Mouse (Mus musculus) mouse embryonic stem cell (cell line): ENCODE results near the gene Patl1.
"Not testable (repeated sequence)": the region's sequence is repeated elsewhere in the genome, so short reads cannot be mapped to it uniquely, and the experiment has no call there.

ENCODE experiments used
- in situ Hi-C, 2 experiments: fragments of 300-500 bp; cut with MboI; formaldehyde crosslinking; loops; 1 replicate in 1 of 2; 3 replicates in 1 of 2; pipeline ENCODE4 v1.14.3; 2019 to 2020; ENCODE audit warnings: low sequenced_read_pairs in 2 of 2, low pct_unique_long_range_greater_than_20kb in 1 of 2, mixed read lengths in 1 of 2; ENCODE audit not compliant: unreplicated experiment in 1 of 2

Gene Patl1

DNA sequence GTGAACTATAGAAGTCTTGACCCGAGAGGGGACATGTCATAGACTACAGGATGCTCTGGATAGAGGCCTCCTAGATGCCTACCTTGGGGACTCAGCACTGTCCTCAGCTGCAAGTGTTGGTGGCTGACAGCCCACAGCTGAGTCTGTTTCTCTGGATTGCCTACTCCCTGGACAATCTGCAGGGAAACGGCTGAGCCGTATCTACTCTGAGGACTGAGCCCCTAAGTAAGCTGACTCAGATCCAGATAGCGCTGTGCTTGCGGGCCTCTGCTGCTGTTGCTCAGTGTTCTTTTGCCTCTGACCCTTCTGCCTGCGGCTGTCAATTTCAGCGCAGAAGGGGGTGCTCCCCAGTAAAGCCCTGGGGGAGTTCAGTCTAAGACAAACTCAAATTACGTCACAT, 45.6 kb downstream of the Patl1 start:
- in situ Hi-C loops, result no loop called here

DNA sequence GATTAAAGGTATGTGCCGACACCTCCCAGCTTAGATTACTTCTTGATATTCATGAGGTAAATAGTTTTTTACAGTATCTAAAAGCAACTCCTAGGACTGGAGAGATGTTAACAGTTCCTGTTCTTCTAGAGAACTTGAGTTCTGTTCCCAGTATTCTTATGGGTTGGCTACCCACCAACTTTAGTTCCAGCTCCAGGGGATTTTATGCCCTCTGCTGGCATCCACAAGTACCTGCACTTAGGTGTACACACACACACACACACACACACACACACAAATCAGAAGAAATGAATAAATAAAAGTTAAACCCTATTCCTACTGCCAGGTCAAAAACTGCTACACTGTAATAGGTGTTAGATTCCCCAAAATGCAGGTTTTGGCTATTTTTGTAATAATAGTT, 52.1 kb downstream of the Patl1 start:
- in situ Hi-C loops, result no loop called here

DNA sequence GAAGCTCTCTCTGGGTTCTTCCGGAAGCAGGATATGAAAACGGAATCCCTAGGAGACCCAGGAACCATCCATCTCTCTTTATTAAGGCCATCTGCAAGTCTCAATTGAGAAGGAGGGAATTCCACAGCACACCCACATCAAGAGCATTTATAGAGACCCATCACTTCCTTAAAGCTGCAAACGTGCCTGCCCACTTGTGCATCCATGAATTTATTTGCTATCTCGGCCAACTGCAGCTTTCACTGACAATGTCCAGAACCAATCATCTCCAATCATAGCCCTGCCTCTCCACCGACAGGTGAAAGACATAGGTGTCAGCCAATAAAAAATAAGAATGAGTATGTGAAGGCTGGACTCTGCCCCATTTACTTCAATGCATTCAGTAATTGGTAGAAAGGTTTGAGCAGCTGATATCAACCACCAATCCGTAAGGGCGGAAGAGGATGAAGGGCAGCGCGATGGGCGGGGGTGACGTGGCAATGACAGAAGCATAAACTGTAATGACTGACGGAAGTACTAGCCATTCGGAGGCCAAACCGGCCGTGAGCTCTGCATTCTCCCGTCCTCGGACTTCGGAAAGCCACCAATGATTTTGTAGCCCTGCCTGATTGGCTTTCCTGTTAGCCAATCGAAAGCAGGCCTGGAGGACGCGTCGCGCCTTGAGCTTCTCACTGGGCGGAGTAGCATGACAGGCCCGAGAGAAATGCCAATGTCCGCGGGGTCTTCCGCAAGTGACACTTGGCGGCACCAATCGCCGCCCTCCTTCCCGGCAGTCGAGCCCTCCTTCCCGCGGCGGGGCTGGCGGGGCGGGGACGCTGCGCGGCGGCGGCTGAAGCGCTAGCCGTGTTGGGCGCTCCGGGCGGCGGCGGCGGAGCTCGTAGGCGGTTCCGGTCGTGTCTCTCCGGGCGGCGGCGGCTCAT, 53.1 kb downstream of the Patl1 start, which contains the start of gene Osbp:
Osbp (plus strand) TSS at position 919 of the 920 bp plus-strand sequence.
- in situ Hi-C loops, result no loop called here

DNA sequence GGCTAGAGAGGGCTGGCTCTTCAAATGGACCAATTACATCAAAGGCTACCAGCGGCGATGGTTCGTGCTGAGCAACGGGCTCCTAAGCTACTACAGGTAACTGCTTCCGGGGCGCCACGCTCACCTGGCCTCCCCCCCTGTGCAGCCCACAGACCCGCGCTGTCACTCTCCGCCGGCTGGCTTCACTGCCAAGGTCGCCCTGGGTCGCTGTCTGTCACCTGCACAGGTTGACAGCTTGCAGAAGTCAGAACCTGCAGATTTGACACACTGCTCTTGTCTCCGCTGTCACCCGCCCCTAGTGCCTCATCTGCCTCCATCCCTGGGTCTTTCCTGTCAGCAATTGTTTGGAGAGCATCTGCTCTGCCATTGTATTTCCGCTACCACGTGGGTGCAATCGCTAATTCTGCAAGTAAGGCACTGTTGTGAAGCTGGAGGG, 54.0 kb downstream of the Patl1 start:
- in situ Hi-C loops, result no loop called here

DNA sequence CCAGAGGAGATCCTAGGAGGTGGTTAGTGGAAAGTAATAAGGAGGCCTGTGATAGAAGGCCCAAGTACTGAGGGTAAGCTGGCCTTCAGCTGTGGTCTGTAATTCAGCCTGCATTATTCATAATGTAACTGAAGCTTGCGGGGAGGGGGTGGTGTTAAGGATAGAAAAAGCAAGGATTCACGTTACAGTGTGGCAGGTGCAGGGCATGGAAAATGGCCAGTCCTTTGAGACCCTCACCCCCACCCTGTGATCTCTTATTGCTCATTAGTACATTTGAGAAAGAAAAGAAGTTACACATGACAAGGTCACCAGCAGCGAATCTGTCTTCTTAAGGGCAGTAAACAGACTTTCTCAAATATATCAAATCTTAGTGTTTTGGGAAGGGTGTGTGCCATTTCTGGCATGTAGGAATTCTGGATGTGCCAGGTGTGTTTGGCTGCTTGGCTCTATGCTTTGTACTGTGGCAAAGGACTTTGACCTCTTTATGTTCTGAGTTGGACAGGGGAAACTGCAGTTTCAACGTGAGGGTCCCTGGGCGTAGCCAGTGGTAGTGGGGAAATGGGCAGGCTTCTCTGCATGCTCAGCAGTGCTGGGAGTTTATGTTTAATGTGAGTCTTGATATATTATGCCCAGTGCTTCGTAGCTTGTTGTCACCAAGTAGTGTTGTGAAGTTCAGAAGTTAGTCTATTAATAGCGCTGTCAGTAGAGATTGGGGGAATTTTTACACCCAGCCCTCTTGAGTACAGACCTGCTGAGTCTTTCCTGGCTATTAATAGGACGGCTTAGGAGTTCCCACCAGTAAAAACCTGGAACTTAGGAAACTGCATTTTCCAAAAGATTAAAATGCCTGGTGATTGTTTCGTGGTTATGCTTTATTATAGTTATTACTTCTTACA, 57.2 kb downstream of the Patl1 start:
- in situ Hi-C loops, result no loop called here

DNA sequence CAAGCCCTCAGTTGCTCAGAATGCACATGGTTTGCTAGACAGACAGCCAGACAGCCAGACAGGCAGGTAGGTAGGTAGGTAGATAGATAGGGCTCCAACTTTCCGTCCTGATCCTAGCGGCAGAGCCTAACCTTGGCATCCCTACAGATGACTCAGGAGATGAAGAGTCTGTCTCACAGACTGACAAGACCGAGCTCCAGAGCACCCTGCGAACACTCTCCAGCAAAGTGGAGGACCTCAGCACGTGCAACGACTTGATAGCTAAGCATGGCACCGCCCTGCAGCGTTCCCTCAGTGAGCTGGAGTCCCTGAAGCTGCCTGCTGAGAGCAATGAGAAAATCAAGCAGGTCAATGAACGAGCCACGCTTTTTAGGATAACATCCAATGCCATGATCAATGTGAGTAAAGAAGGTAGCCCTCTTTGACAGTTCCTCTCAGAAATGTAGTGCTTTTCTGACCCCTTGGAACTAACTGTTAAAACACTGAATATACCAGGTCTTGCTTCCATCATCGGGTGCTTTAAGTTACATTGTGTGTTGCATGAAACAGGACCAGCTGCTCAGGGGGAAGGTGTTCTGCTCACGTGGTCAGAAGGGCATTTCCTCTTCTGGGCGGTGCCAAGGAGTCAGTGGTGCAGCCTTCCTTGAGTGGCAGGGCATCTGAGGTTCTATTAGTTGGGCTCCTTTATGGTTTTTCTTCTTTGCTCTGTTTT, 61.5 kb downstream of the Patl1 start:
- in situ Hi-C loops, result no loop called here

DNA sequence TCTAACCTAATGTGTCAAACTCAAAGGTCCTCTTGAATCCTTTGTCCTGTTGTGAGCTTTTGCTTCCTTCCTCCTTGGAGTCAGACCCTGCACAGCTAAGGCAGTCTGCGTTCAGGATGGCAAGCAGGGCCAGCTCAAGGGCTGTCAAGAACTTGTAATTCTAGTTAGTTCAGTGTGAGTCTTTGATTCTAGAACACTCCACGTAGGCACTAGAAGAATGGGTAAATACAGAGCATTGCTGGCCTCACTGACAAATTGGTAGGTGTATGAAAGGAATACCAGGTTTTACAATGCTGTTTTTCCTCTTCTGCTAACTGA, 62.0 kb downstream of the Patl1 start:
- in situ Hi-C loops, result no loop called here

DNA sequence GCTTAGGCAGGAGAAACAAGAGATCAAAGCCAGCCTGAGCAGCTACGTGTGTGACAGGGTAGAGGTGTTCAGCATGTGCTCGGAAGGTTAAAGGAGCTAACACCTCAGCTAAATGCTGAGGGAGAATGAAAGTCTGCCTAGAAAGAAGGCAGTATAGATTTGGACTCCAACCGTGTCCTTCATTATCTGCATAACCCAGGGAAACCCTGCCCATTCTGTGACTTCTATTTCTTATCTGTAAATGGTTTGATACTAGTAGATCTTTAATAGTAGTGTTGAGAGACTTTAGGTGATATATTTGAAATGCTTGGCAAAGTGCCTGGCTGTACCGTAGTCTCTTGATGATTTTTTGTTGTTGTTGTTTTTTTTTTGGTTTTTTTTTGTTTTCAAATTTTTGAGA, 63.5 kb downstream of the Patl1 start:
- in situ Hi-C loops, result no loop called here

DNA sequence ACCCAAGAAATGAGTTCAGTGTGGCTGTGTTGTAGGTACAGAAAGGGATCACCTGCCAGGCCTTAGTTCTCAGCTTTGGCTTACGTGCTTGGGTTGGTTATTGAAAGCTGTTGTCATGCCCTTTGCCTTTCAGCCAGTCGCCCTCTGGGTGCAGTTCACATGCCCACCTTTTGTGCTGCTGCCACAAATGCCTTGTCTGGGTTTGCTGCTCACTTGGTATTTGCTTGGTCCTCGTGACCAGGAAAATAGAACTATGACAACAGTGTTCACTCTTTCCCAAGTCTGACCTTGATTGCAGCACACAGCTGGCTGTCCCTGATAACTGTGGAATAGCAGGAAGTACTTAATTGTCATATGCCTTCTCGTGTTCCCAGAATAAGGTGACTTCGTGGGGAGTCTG, 65.2 kb downstream of the Patl1 start:
- in situ Hi-C loops, result no loop called here

DNA sequence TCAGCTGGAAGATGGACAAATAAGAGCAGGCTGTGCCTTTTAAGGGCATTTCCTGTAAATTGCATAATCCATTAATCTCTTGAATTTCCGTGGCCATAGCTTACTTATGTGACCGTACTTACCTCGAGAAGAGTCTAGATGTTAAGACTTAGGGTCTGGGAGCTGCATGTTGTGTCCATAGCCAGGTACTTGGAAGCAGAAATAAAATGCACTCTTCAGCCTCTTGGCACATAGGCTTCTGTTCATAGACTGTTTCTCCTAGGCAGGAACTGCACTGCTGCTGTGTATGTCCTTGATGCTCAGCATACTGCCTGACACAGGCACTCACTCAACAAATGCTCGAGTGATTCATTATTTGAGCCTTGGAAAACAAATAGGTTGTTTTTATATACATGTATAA, 68.3 kb downstream of the Patl1 start:
- in situ Hi-C loops, result no loop called here

DNA sequence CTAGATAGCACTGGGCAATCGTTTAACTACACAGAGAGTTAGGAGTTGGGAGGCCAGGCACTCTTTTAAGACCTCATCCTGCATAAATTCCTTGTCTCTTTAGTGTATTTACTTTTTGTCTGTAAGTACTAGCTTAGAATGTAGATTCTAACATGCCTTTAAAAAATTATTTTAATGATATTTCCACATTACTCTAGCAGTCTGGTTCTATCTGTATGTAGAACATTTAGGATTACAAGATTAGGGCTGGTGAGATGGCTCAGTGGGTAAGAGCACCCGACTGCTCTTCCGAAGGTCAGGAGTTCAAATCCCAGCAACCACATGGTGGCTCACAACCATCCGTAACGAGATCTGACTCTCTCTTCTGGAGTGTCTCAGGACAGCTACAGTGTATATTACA, 72.4 kb downstream of the Patl1 start:
- in situ Hi-C loops, result not testable (repeated sequence)

DNA sequence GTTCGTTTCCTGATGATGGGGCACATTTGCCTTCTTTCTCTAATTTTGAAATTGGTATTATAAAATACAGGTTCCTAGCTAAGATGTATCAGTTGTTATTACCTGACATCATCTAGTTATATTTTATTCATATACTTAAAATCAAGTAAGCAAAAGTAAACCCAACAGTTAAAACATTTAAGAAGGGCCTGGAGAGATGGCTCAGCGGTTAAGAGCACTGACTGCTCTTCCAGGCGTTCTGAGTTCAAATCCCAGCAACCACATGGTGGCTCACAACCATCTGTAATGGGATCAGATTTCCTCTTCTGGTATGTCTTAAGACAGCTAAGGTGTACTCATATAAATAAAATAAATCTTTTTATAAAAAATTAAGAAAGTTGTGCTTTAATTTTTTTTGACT, 75.6 kb downstream of the Patl1 start:
- in situ Hi-C loops, result no loop called here

DNA sequence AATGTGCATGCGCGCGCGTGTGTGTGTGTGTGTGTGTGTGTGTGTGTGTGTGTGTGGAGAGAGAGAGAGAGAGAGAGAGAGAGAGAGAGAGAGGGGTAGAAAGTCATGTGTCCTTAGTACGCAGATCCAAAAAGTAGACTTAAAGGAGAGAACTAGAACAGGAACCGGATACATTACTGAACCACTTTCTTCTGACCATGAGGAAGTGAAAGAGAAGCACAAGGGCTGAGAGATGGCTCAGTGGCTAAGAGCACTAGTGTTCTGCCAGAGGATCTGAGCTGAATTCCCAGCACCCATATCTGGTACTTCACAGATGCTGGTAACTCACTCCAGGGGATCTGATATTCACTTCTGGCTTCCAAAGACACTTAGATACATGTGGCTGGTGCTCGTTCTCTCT, 77.1 kb downstream of the Patl1 start:
- in situ Hi-C loops, result no loop called here

DNA sequence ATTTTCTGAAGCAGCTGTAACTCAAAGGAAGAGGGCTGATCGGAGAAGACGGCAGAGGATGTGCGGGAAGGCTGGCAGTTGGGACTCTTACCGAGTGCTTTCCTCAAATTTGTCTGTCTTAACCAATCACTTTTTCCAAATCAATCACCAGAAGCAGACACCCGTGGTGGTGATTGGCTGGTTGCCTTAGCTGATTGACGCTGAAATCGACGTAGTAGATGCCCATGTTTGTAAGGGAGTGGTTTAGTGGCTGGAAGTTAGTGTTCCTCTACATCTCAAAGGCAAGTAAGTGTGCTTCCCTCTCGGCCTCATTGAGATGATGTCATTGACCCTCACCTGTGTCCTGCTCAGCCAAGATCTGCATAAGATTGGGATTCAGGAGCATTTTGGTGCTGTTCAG, 79.8 kb downstream of the Patl1 start:
- in situ Hi-C loops, result no loop called here

DNA sequence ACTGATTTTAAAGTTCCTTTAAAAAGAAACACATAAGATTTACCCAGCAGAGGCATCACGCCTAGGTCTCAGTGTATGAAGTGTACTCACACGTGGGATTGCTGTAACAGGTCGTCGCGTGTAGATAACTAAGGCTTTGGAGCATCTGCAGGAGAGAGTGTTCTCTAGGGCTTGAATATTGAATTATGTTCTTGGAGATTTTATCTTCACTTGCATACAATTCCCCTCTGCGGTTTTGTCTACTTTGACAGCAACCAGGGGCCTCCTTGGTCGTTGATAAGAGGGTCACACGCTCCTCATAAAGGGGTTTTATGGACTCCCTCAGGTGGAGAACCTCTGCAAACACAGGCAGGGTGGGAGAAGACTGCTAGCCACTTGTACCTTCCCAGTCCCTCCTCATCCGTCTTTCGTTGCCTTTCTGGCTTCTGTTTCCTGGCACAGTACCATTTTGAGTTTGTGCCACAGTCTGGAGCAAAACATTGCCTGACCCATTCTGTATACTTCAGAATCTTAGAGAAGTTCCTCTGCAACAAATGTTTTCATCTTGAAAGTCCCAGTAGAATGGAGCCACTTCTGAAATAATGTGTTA, 80.3 kb downstream of the Patl1 start:
- in situ Hi-C loops, result no loop called here
